Mouse (Mus musculus) spleen, adult 18-20 months (tissue): ENCODE data around the gene Afmid.
"Not testable (repeated sequence)": the region's sequence is repeated elsewhere in the genome, so short reads cannot be mapped to it uniquely, and the experiment has no call there.

Experiments
- DNase-seq, 2 experiments: peaks; one replicate each; pipeline ENCODE4 v3.0.0; 2022; ENCODE audit warnings: mixed read lengths in 2 of 2

Gene Afmid

GRCm38 (mm10) chr11:117826916-117827315 lies 1.2 kb downstream of the Afmid start:
- DNase-seq = no peak

- no peak for DNase-seq
Observed at GRCm38 (mm10) chr11:117827386-117827785, 1.7 kb downstream of the Afmid start.

GRCm38 (mm10) chr11:117828149-117828887 lies 2.6 kb downstream of the Afmid start:
- DNase-seq = peak; percentile 62 to 71

DNA sequence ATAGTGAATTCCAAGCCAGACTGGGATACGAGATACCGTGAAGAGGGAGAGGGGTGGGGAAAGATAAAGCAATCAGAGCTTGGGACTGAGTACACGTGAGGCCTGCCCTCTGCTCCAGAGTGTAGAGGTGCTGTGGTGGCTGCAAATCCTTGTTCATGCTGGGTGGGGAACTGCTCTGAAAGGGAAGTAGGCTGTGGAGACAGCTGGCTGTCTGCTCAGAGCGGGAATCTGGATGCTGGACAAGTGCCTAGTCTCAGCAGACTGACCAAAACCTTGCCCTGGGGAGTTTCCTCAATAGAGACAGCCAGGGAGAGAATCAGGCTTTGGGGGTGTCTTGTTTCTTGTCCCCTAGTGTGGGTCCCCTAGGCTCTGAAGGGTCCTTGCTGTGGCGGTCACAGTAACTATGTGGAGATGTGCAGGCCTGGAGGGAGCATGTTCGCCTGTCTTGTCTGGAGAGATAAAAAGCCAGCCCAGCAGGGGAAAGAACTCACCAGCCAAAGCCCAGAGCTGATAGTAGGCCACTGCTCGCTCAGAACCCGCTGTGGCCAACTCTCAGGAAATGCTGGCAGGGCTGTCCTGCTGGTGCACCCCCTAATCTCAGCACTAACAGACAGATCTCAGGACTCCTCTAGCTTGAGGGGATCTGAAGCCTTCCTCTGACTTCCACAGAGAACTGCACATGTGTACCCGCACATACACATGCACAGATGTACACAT lies 3.3 kb downstream of the Afmid start:
- DNase-seq = no peak

DNA sequence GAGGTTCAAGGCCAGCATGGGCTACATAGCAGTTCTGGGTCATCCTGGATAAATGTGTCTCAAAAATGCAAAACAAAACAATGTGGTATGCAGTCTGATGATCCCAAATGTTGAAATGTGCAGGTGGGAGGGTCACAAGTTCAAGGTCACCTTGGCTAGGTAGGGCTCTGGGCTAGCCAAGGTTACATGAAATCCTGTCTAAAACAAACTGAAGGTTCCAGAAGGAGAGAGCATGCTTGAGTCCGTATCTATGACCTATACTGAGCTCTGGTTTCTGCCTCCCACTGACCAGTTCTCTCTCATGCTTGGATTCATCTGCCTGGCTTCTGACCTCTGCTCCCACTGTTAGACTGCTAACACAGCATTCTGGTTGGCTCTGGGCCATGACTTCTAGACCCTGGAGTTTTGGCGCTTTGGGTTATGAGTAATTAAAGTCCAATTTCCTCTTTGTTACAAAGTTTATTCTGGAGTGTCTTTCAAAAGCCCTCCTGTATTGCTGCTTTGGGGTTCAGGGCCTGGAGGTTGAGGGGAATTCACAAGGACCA lies 4.0 kb downstream of the Afmid start:
- no peak for DNase-seq

- no peak for DNase-seq
Observed at GRCm38 (mm10) chr11:117830401-117830800, 4.7 kb downstream of the Afmid start.

DNA sequence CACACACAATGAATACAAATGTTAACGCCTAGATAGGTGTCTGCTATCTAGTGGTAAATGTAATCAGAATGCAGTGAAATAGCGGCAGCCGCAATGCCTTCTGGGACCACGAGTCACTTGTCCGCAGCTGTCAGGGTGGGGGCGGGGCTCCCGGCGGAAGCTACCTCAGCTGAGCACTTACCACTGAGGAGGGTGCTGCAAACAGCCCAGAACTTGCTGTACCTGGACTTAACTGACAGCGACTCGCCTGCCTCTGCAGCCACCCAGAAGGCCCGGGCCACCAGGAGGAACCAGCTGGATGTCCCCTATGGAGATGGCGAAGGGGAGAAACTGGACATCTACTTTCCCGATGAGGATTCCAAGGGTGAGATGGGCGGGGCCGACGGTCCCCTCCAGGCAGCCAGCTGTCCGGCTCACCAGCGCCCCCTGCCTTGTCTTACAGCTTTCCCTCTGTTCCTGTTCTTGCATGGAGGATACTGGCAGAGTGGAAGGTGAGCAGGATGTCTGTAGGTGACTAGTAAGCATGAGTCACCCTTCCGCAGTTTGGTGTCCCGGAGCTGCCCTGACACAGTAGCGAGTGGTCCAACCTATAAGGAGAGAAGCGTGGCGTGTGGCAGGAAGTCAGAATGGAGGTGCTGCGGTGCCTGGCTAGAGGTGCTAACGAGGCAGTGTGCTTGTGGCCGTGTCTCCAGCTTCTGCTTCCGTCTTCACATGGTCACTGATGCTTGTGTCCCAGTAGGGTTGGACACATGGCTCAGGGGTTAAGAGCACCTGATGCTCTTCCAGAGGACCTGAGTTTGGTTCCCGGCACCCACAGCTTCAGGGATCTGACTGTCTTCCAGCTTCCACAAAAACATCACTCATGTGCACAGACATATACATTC lies 6.6 kb downstream of the Afmid start:
- peak; percentile 84 to 94 for DNase-seq

GRCm38 (mm10) chr11:117833509-117833908 lies 7.8 kb downstream of the Afmid start:
- not testable (repeated sequence) for DNase-seq

DNA sequence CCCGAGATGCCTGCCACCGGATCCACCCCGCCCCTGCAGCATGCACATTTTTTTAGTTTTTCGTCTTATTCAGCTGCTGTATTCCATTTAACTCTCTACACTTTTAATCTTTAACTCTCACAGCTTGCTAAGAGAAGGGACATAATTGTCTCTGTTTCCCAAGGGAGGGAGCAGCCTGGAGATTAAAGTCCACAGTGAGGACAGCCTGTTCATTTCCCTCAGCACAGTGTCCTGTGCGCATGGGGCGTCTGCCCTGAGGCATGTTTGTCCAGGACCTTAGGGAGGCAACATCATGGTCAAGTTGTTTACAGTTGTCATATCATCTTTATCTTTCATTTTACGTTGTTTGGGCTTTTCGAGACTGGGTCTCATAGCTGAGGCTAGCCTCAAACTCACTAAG lies 8.4 kb downstream of the Afmid start:
- no peak for DNase-seq

DNA sequence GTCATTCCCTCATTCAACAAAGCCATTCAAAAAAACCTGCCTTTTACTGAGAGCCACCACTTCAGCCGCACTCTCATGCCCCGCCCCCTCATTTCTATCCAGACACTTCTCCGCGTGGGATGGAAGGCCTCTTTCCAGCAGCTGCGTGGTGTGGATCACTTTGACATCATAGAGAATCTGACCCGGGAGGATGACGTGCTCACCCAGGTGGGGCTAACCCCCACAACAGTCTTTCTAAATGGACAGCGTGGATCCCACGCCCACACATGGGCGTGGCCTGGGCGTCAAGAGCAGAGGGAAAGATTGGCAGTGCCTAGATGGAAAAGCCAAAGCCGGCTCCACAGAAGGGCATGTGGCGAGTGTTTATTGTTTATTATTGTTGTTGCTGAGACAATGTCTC lies 10.6 kb downstream of the Afmid start:
- no peak for DNase-seq

- DNase-seq = no peak
Observed at GRCm38 (mm10) chr11:117838572-117838971, 12.8 kb downstream of the Afmid start.

- DNase-seq = no peak
Observed at GRCm38 (mm10) chr11:117839021-117839420, 13.3 kb downstream of the Afmid start.

DNA sequence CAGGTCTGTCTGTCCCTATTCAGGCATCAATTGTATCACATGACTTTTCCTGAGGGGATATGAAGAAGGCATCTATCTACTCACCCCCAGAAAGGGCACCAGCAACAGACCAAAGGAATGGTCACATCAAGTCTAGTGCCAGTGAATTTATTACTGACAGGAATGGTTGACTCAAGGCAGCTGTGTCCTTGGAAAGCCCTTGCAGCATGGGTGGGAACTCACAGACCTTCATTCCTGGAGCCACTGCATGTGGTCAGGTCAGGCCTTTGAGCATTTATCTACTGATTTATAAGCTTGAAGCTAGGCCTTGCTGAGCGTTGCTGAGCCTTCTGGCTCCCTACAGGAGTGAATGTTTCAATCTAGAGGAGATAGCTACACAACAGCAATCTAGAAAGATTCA lies 15.2 kb downstream of the Afmid start:
- no peak for DNase-seq

DNA sequence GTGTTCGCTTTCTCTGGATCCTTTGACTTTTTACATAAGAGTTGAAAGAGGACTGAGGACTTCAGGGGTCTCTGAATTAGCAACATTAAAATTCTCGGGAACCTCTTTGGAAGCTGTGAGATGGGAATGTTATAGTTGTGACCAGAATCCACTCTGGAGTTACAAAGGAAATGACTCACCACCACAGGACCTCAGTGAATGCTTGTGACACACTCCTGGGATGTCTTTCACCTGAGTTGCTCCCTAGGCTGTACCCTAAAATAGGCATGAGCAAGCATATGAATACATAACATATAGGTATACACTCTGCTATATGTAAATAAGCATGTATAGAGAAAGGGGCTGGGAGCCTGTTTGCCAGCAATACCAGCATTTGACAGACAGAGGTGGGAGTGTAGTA lies 17.7 kb downstream of the Afmid start:
- DNase-seq = no peak

- DNase-seq = no peak
Observed at GRCm38 (mm10) chr11:117844997-117845396, 19.3 kb downstream of the Afmid start.

DNA sequence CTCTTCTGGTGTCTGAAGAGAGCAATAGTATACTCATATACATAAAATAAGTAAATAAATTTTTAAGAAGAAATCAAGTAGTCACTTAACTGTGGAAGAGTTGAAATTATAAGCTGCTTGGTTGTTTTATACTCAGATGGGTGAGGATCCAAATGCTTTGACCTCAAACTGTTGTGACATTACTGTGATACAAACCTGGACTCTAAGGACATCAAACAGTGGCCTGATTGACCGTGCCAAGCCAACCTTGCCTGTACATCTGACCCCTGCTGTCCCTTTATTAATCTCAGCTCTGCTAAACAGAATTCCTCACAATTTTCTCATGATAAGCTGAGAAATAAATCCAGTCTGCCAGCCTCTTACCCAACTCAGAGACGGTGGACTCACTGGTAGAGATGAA lies 19.9 kb downstream of the Afmid start:
- DNase-seq = no peak

DNA sequence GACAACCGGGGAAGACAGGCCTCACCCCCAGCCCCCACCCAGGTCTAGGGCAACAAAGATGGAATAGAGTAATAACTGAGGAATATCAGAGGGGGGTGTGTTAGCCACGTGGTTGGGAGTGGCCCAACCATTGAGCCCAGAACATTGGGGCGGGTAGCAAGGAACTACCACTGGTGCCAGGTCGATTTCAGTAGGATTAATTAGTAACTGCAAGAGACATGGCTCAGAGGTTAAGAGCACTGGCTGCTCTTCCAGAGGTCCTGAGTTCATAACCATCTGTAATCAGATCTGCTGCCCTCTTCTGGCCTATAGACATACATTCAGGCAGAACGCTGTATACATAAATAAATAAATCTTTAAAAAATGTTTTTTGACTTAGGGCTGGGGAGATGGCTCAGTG lies 20.9 kb downstream of the Afmid start:
- DNase-seq = no peak

GRCm38 (mm10) chr11:117847593-117848215 lies 22.0 kb downstream of the Afmid start:
- DNase-seq = no peak

DNA sequence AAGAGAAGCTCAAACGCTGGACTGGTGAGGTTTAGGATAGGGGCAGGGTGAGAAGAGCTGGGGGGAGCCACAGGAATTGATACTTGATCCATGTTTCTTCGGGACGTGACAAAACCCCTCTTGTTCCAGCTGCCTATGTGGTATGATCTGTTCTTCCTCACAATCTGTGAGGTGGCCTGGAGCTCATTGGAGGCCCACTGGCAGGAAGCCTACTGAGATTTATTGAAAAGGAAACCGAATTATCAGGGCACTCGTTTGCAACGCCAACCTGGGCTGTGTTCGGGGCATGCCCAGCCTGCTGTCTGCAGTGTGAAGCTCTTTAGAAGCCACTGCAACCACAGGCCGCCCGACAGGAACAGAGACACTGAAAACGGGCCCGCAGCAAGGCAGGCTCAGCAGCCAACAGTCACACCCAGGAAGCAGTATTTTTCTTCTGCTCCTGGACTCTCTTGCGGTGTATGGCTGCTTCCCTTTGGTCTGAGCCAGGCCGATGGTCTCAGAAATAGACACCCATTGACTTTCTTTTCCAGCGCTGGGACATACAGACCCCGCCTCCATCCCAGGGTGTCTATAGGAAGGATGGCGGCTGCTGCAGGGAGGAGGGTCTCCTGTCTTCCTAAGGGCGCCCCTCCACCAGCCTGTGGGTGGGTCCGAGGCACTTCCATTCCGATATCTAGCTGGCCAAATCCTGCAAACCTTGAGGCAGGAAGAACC lies 22.7 kb downstream of the Afmid start:
- peak; percentile 57 to 59 for DNase-seq

DNA sequence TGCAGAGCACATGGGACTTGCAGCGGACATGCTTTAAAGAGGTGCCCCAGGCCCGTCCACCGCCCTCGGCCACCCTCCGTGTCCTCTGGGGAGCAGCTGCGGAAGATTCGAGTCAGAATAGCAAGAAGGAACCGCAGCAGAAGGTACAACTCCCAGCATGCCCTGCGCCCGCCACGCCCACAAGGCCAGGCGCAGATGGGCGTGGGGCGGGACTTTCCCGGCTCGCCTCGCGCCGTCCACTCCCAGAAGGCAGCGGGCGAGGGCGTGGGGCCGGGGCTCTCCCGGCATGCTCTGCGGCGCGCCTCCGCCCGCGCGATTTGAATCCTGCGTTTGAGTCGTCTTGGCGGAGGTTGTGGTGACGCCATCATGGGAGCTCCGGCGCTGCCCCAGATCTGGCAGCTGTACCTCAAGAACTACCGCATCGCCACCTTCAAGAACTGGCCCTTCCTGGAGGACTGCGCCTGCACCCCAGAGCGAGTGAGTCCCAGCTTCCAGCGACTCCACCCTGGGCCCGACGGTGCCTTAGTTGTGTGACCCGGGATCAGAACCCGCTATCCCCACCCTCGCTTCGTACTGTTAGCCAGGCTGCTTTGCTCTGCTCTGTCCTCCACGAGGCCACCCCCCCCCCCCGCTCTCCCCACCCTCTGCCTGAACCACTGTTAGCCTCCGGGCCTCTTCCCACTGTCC lies 23.4 kb downstream of the Afmid start, which contains the start of gene Birc5:
TSS of gene Birc5 (plus strand) at position 267 of the 687 bp plus-strand sequence.
- DNase-seq = peak; percentile 95 to 99

- DNase-seq = no peak
Observed at GRCm38 (mm10) chr11:117852875-117853274, 27.2 kb downstream of the Afmid start.
